Comparison of ENCODE assay signal across 11 mouse cellular contexts in the genomic region with DNA sequence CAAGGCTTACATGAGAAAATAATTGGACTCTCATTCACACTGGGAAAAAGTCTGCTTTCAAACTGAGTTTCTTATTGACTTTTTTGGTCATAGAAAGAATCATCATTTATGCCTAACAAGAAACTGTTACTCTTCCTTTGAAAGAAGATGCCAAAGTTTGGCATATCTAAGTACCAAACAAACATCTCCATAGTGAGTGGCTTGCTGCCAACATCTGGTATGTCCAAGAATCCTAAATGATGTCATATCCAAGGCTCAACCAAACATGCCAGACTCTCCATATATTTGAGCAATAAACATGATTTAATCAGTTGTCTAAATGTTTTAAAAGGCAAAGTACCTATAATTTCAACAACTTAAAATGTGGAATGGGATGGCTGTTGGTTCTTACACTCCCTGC.
"Had no signal": no experiment of that assay in that cellular context is flagged by ENCODE, and none has a peak within 500 bp of the region (broad histone marks: within the 10 kb centered on the region; RNA-seq: fewer than 3 reads in every experiment).

No protein-coding gene starts in this region.

- H3K4me2 ChIP-seq: liver, embryonic 11.5 days; liver, embryonic 15.5 days; lung, embryonic 15.5 days; midbrain, embryonic 13.5 days; neural tube, embryonic 12.5 days had no signal

- H3K9ac ChIP-seq: liver, embryonic 15.5 days; lung, embryonic 15.5 days; midbrain, embryonic 13.5 days; neural tube, embryonic 12.5 days had no signal

- H3K4me1 ChIP-seq: liver, embryonic 15.5 days; neural tube, embryonic 12.5 days had no signal

- H3K27me3 ChIP-seq: liver, embryonic 15.5 days; lung, embryonic 15.5 days; midbrain, embryonic 13.5 days; neural tube, embryonic 12.5 days had no signal

- H3K27ac ChIP-seq: liver, embryonic 15.5 days; lung, embryonic 15.5 days; midbrain, embryonic 13.5 days; neural tube, embryonic 12.5 days; stomach, postnatal 0 days had no signal

- H3K9me3 ChIP-seq: liver, embryonic 15.5 days; lung, embryonic 15.5 days; midbrain, embryonic 13.5 days; neural tube, embryonic 12.5 days had no signal

- ATAC-seq: midbrain, embryonic 13.5 days had no signal

- H3K4me3 ChIP-seq: liver, embryonic 15.5 days; lung, embryonic 15.5 days; midbrain, embryonic 13.5 days; neural tube, embryonic 12.5 days had no signal

- H3K36me3 ChIP-seq: liver, embryonic 15.5 days; lung, embryonic 15.5 days; midbrain, embryonic 13.5 days; neural tube, embryonic 12.5 days had no signal

- DNase-seq: kidney, adult 8-10 months; kidney, postnatal 36 days; layer of hippocampus, adult 9-11 months; layer of hippocampus, postnatal 36 days; lung, postnatal 36 days had no signal
